ENCODE assay signal across 18 mouse cellular contexts in genomic region chr3:157090051-157090450, GRCm38 (mm10).
"Had no signal": no experiment of that assay in that cellular context is flagged by ENCODE, and none has a peak within 500 bp of the region (broad histone marks: within the 10 kb centered on the region; RNA-seq: fewer than 3 reads in every experiment).

No protein-coding gene starts in this region.

- H3K4me1 ChIP-seq: midbrain, embryonic 10.5 days; midbrain, embryonic 12.5 days; neural tube, embryonic 13.5 days; neural tube, embryonic 15.5 days had no signal

- DNase-seq: lung, adult 18-20 months; lung, postnatal 4 days; midbrain, embryonic 14.5 days; retina, postnatal 1 day; right cerebral cortex, adult 18-20 months; right cerebral cortex, postnatal 25 days; right cerebral cortex, postnatal 4 days; spleen, adult 18-20 months; thymus, adult 18-20 months; thymus, postnatal 14 days; thymus, postnatal 36 days had no signal

- H3K4me2 ChIP-seq: midbrain, embryonic 12.5 days; neural tube, embryonic 13.5 days; neural tube, embryonic 15.5 days had no signal

- H3K27me3 ChIP-seq: midbrain, embryonic 12.5 days; neural tube, embryonic 13.5 days; neural tube, embryonic 15.5 days had no signal

- H3K27ac ChIP-seq: liver, embryonic 14.5 days; midbrain, embryonic 10.5 days; midbrain, embryonic 12.5 days; neural tube, embryonic 13.5 days; neural tube, embryonic 15.5 days had no signal

- H3K9me3 ChIP-seq: midbrain, embryonic 10.5 days; midbrain, embryonic 12.5 days; neural tube, embryonic 13.5 days; neural tube, embryonic 15.5 days had no signal

- ATAC-seq: midbrain, embryonic 16.5 days had no signal

- H3K36me3 ChIP-seq: midbrain, embryonic 10.5 days; midbrain, embryonic 12.5 days; neural tube, embryonic 13.5 days; neural tube, embryonic 15.5 days had no signal

- H3K4me3 ChIP-seq: midbrain, embryonic 10.5 days; midbrain, embryonic 12.5 days; myocyte; neural tube, embryonic 13.5 days; neural tube, embryonic 15.5 days had no signal

- H3K9ac ChIP-seq: liver, embryonic 14.5 days; midbrain, embryonic 12.5 days; neural tube, embryonic 13.5 days; neural tube, embryonic 15.5 days had no signal
